Mouse (Mus musculus) kidney, embryonic 14.5 days (tissue): ENCODE data around the gene Acly. TPM values are rescaled to one million over a fixed set of nuclear protein-coding genes. Genes with fewer than 3 reads are reported as not detected.
"Not testable (repeated sequence)": the region's sequence is repeated elsewhere in the genome, so short reads cannot be mapped to it uniquely, and the experiment has no call there.

Experiments
- ATAC-seq: fragments of 200-750 bp; cut with Nextera tagmentation; 2 replicates; pipeline ENCODE4 v1.8.0; 2017; ENCODE audit warnings: moderate number of reproducible peaks, mild to moderate bottlenecking, moderate TSS enrichment, moderate library complexity; ENCODE audit not compliant: low FRiP score, low TSS enrichment
- H3K27ac ChIP-seq: fragments of 300-500 bp; sonication (generic); 2 replicates; pipeline ENCODE4 v1.5.1; 2014; ENCODE audit warnings: low read depth, mild to moderate bottlenecking, low read length, moderate library complexity, mixed read lengths
- H3K27me3 ChIP-seq: fragments of 300-500 bp; sonication (generic); 2 replicates; pipeline ENCODE4 v1.6.1; 2014; ENCODE audit warnings: mild to moderate bottlenecking, low read length; ENCODE audit not compliant: control insufficient read depth, insufficient read depth
- H3K36me3 ChIP-seq: fragments of 300-500 bp; sonication (generic); 2 replicates; pipeline ENCODE4 v1.6.1; 2014; ENCODE audit warnings: low read length, mixed read lengths; ENCODE audit not compliant: control insufficient read depth, insufficient read depth
- H3K4me1 ChIP-seq: fragments of 300-500 bp; sonication (generic); 2 replicates; pipeline ENCODE4 v1.6.1; 2014; ENCODE audit warnings: low read length, mixed read lengths; ENCODE audit not compliant: control insufficient read depth, insufficient read depth
- H3K4me2 ChIP-seq: fragments of 300-500 bp; sonication (generic); replicated peaks from 2 replicates; pipeline ENCODE4 v1.6.1; 2014; ENCODE audit warnings: low read depth, mild to moderate bottlenecking, low read length
- H3K4me3 ChIP-seq: fragments of 300-500 bp; sonication (generic); 2 replicates; pipeline ENCODE4 v1.5.1; 2014; ENCODE audit warnings: mild to moderate bottlenecking, low read length
- H3K9ac ChIP-seq: fragments of 300-500 bp; sonication (generic); 2 replicates; pipeline ENCODE4 v1.6.1; 2014; ENCODE audit warnings: low read depth, mild to moderate bottlenecking, low read length, moderate library complexity
- H3K9me3 ChIP-seq: fragments of 300-500 bp; sonication (generic); 2 replicates; pipeline ENCODE4 v1.6.1; 2016; ENCODE audit warnings: low read length; ENCODE audit not compliant: control insufficient read depth
- WGBS: fragments of 180-500 bp; shearing (Covaris S2); extraction: QIAGEN DNeasy Blood & Tissue Kit; methylation state at CpG from one replicate; pipeline ENCODE4 v1.1.7; 2014; 5-methylcytosine and 5-hydroxymethylcytosine counted together
- polyA plus RNA-seq: library from polyadenylated mRNA; unstranded; fragments of >200 nt; fragmentation: Nextera tagmentation; extraction: Ambion mirVana; gene quantifications from 2 replicates; pipeline ENCODE4 v1.2.1, GENCODE M21; 2014

Acly gene
- polyA plus RNA-seq, 1 experiment from 2014 or later, result 158 TPM

GRCm38 (mm10) chr11:100535996-100536395 lies 8.2 kb upstream of the Acly start:
- Histone ChIP-seq H3K27me3 (no peaks in the 10 kb centered on the region), H3K4me1 (0 out of 2 replicates have a peak, but pooled peaks cover 2% of the 10 kb centered on the region), H3K27ac (no peak overlapping the region), H3K4me3 (no peak overlapping the region), H3K9ac (no peak overlapping the region), H3K4me2 (no peak overlapping the region), H3K36me3 (no peaks in the 10 kb centered on the region), H3K9me3 (no peaks in the 10 kb centered on the region; the same call in 1 of the 2 replicates)
- whole genome bisulfite sequencing, result 88% methylated on average over 1 of the region's 1 CpGs
- ATAC-seq, result no peak

GRCm38 (mm10) chr11:100534821-100535220 lies 7.0 kb upstream of the Acly start:
- not testable (repeated sequence) for H3K27ac ChIP-seq, H3K4me3 ChIP-seq, ATAC-seq, H3K4me1 ChIP-seq, H3K9me3 ChIP-seq, H3K9ac ChIP-seq, H3K4me2 ChIP-seq, H3K36me3 ChIP-seq, H3K27me3 ChIP-seq
- 89% methylated on average over 6 of the region's 6 CpGs for WGBS

GRCm38 (mm10) chr11:100534411-100534810 lies 6.6 kb upstream of the Acly start:
- not testable (repeated sequence) for H3K4me1 ChIP-seq, H3K9me3 ChIP-seq, H3K4me2 ChIP-seq, H3K36me3 ChIP-seq, H3K9ac ChIP-seq, H3K27ac ChIP-seq, H3K4me3 ChIP-seq, H3K27me3 ChIP-seq, ATAC-seq
- 87% methylated on average over 2 of the region's 2 CpGs for WGBS

- H3K4me1 ChIP-seq, result no peaks in the 10 kb centered on the region
- H3K4me2 ChIP-seq, result no peak overlapping the region
- H3K4me3 ChIP-seq, result no peak overlapping the region
- no peaks in the 10 kb centered on the region; the same call in 1 of the 2 replicates for H3K9me3 ChIP-seq
- H3K27me3 ChIP-seq, result no peaks in the 10 kb centered on the region
- no peak for ATAC-seq
- 84% methylated on average over 6 of the region's 6 CpGs for WGBS
- H3K36me3 ChIP-seq, result no peaks in the 10 kb centered on the region
- H3K9ac ChIP-seq, result no peak overlapping the region
- no peak overlapping the region for H3K27ac ChIP-seq
Measured at GRCm38 (mm10) chr11:100533871-100534270, 6.1 kb upstream of the Acly start.

GRCm38 (mm10) chr11:100528375-100529165 lies 770 bp upstream of the Acly start:
- peak; percentile 47 for ATAC-seq
- H3K9ac ChIP-seq, result peak overlapping the region; percentile 87

GRCm38 (mm10) chr11:100527066-100527457 lies 738 bp downstream of the Acly start:
- under 1% methylated on average over 26 of the region's 26 CpGs for WGBS
- Histone ChIP-seq H3K4me3 (peak overlapping the region; percentile 90), H3K9me3 (no peaks in the 10 kb centered on the region), H3K27me3 (no peaks in the 10 kb centered on the region), H3K4me2 (peak overlapping the region; percentile 73), H3K4me1 (peaks cover 23% of the 10 kb centered on the region), H3K9ac (peak overlapping the region; percentile 87), H3K36me3 (peaks cover 16% of the 10 kb centered on the region), H3K27ac (peak overlapping the region; percentile 93)
- ATAC-seq, result peak; percentile 21

More at GRCm38 (mm10) chr11:100528375-100529165, 770 bp upstream of the Acly start:
- WGBS, result 19% methylated on average over 19 of the region's 19 CpGs
- H3K9me3 ChIP-seq, result no peaks in the 10 kb centered on the region
- H3K36me3 ChIP-seq, result peaks cover 1% of the 10 kb centered on the region
- peaks cover 23% of the 10 kb centered on the region for H3K4me1 ChIP-seq
- H3K4me2 ChIP-seq, result peak overlapping the region; percentile 73
- H3K4me3 ChIP-seq, result peak overlapping the region; percentile 90
- no peak overlapping the region for H3K27ac ChIP-seq
- H3K27me3 ChIP-seq, result no peaks in the 10 kb centered on the region

- Histone ChIP-seq H3K4me1 (peaks cover 26% of the 10 kb centered on the region), H3K4me3 (peak overlapping the region; percentile 90), H3K4me2 (peak overlapping the region; percentile 73), H3K27ac (no peak overlapping the region), H3K9me3 (no peaks in the 10 kb centered on the region), H3K27me3 (no peaks in the 10 kb centered on the region), H3K36me3 (peaks cover 25% of the 10 kb centered on the region), H3K9ac (peak overlapping the region; percentile 87)
- 9% methylated on average over 15 of the region's 15 CpGs for WGBS
- ATAC-seq, result no peak
Measured at GRCm38 (mm10) chr11:100526052-100526816, 1.6 kb downstream of the Acly start.

- Histone ChIP-seq H3K36me3 (peaks cover 35% of the 10 kb centered on the region), H3K27me3 (no peaks in the 10 kb centered on the region), H3K9me3 (no peaks in the 10 kb centered on the region), H3K4me3 (no peak overlapping the region; the same call in 1 of the 2 replicates), H3K27ac (no peak overlapping the region), H3K4me2 (peak overlapping the region; percentile 73; the same call in 1 of the 2 replicates), H3K9ac (peak overlapping the region; percentile 1; the same call in 1 of the 2 replicates), H3K4me1 (peaks cover 33% of the 10 kb centered on the region)
- 46% methylated on average over 11 of the region's 11 CpGs for WGBS
- ATAC-seq, result no peak
Measured at GRCm38 (mm10) chr11:100524987-100525630, 2.7 kb downstream of the Acly start.
